Mouse (Mus musculus): ENCODE measurements around the gene Alb. TPM values are rescaled to one million over a fixed set of nuclear protein-coding genes. Genes with fewer than 3 reads are reported as not detected.

The Alb gene
- polyA plus RNA-seq, 2 experiments: 0.73 to 6.9 TPM

DNA sequence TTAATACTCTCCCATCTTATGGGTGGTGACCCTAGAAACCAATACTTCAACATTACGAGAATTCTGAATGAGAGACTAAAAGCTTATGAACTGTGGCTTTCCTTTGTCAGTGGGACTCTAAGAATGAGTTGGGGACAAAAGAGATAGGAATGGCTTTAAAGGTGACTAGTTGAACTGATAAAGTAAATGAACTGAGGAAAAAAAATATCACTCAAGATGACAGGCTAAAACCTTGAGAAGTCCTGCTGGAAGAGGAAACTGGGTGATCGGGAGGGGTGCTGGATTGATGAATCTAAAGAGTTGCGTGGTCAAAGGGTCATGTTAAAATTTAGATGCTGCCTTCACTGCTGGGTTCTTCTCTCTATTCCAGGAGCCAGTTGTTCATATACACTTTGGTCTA is 16.0 kb downstream of the Alb start:
- no peaks in the 10 kb centered on the region for H3K27me3 ChIP-seq (ENCODE audit: control insufficient read depth, insufficient read depth, low read length)
- no peak overlapping the region for H3K9ac ChIP-seq (ENCODE audit: low read depth, low read length, severe bottlenecking)
- WGBS: 88% methylated on average over 3 of the region's 3 CpGs
- H3K27ac ChIP-seq (replicated peaks; ENCODE audit: low read depth, low read length): no peak overlapping the region
- no peaks in the 10 kb centered on the region for H3K36me3 ChIP-seq (ENCODE audit: control insufficient read depth, insufficient read depth, low read length)
- no peak overlapping the region for H3K4me3 ChIP-seq (replicated peaks; ENCODE audit: low read length)
- no peak for TF ChIP-seq POLR2A (IDR thresholded peaks at IDR 0.05; ENCODE audit: borderline replicate concordance, extremely low read depth, insufficient read depth, insufficient read length)
- no peak overlapping the region for H3K4me2 ChIP-seq (replicated peaks; ENCODE audit: low read depth, low read length, severe bottlenecking)
- H3K4me1 ChIP-seq (ENCODE audit: control insufficient read depth, insufficient read depth, low read length): no peaks in the 10 kb centered on the region
- DNase-seq (ENCODE audit: low spot score) (no peak), ATAC-seq (ENCODE audit: low FRiP score, low read depth) (no peak)
- no peaks in the 10 kb centered on the region for H3K9me3 ChIP-seq (ENCODE audit: control insufficient read depth, low read length)

DNA sequence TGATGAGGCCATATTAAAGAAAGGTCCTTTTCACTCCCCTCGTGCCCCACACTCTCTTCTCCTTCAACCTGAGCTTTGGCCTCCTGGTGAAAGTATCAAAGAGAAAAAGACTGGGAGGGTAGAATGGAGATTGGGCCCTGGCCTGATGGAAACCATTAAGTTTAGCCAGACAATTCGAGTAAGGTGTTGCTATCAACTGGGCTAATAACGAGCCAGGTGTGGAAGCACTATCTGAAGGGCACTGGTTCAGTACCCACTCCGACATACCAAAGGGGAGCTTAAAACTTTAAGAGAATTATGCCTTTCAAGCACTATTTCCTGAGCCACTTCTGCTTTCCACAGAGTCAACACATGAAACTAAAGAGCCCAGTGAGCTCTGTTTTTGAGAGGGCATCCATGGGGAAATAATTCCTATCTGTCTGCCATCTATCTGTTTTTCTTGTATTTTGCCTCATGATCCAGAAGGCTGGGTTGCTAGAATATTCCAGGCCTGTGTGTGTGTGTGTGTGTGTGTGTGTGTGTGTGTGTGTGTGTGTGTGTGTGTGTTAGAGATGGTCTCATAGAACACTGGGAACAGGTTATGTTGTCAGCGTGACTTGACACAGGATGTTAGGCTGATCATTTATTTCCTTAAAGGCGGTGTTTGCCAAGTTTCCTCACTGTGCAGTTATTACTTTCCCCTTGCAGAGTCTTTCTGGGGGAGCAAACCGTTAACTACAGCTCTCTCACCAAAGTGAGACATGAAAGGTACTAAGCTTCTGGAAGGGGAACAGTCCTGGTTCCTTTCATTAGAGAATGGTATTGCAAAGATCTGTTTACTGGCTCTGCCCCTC is 16.8 kb downstream of the Alb start:
- DNase-seq (ENCODE audit: low spot score) (no peak), ATAC-seq (ENCODE audit: low FRiP score, low read depth) (no peak)
- H3K27me3 ChIP-seq (ENCODE audit: control insufficient read depth, insufficient read depth, low read length): no peaks in the 10 kb centered on the region
- no peaks in the 10 kb centered on the region for H3K36me3 ChIP-seq (ENCODE audit: control insufficient read depth, insufficient read depth, low read length)
- H3K9ac ChIP-seq (ENCODE audit: low read depth, low read length, severe bottlenecking): no peak overlapping the region
- H3K27ac ChIP-seq (replicated peaks; ENCODE audit: low read depth, low read length): no peak overlapping the region
- no peak overlapping the region for H3K4me2 ChIP-seq (replicated peaks; ENCODE audit: low read depth, low read length, severe bottlenecking)
- TF ChIP-seq POLR2A (IDR thresholded peaks at IDR 0.05; ENCODE audit: borderline replicate concordance, extremely low read depth, insufficient read depth, insufficient read length): no peak
- H3K9me3 ChIP-seq (ENCODE audit: control insufficient read depth, low read length): no peaks in the 10 kb centered on the region
- no peak overlapping the region for H3K4me3 ChIP-seq (replicated peaks; ENCODE audit: low read length)
- 45% methylated on average over 7 of the region's 7 CpGs for WGBS
- H3K4me1 ChIP-seq (ENCODE audit: control insufficient read depth, insufficient read depth, low read length): no peaks in the 10 kb centered on the region

DNA sequence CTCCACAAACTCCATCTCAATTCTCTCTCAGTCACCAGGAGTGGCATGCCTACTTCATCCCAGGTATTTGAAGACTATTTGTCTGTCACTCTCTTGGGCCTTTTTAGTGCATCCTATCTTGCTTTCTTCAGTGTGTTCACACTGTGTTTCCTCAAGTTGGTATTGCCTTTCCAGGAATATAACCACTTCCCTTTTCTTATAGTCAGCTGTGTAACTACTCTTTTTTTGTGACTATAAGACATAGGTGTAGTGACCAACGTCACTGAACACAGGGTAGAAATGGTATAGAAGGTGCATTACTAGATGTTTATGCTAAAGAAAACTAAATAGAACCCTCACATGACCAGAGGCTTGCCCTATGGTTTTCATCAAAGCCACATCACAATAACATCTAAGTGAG is 18.2 kb downstream of the Alb start:
- no peak overlapping the region for H3K4me2 ChIP-seq (replicated peaks; ENCODE audit: low read depth, low read length, severe bottlenecking)
- H3K27me3 ChIP-seq (ENCODE audit: control insufficient read depth, insufficient read depth, low read length): no peaks in the 10 kb centered on the region

DNA sequence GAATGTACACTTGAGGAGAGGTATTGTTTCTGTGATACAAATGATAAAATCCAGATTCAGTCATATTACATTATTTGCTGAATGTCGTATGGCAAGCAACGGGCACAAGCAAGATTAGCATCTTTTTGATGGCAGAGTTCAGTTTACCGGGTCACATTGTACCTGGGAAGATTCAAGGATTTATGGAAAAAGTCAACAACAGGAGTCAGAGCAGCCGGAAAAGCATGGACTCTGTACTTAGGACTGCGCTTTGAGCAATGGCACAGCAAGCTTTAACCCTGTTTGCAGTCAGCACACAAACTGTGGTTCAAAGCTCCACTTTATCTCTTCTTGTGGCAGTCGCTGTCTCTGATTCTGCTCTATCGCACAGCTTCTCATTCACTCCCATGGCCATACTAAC is 24.9 kb downstream of the Alb start:
- no peak overlapping the region for H3K9ac ChIP-seq (ENCODE audit: low read depth, low read length, severe bottlenecking)
- 90% methylated on average over 7 of the region's 7 CpGs for WGBS

More for the DNA sequence above, 18.2 kb downstream of the Alb start:
- no peak for ATAC-seq (ENCODE audit: low FRiP score, low read depth)
- Histone ChIP-seq H3K4me1 (ENCODE audit: control insufficient read depth, insufficient read depth, low read length) (no peaks in the 10 kb centered on the region), H3K9ac (ENCODE audit: low read depth, low read length, severe bottlenecking) (no peak overlapping the region), H3K9me3 (ENCODE audit: control insufficient read depth, low read length) (no peaks in the 10 kb centered on the region), H3K4me3 (replicated peaks; ENCODE audit: low read length) (no peak overlapping the region), H3K36me3 (ENCODE audit: control insufficient read depth, insufficient read depth, low read length) (no peaks in the 10 kb centered on the region), H3K27ac (replicated peaks; ENCODE audit: low read depth, low read length) (no peak overlapping the region)
- TF ChIP-seq POLR2A (IDR thresholded peaks at IDR 0.05; ENCODE audit: borderline replicate concordance, extremely low read depth, insufficient read depth, insufficient read length): no peak
- 89% methylated on average over 1 of the region's 1 CpGs for WGBS
- no peak for DNase-seq (ENCODE audit: low spot score)

DNA sequence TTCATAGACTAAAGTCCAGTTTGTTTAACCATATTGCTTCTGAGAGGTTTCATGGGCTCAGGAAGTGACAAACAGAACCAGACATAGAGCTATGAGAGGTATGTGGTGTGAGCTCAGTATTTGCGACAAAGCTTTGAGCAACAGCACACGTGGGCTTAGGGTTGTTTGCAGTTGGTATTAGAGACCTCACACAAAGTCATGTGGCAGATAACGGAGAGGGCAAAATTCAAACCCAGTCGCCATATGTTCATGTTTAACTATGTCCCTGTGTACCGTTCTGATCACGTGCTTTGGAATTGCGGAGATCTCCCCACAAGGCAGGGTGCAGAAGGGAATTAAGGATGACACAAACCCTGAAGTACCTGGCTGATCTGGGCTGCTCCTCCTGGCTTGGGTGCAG is 27.6 kb downstream of the Alb start:
- no peak overlapping the region for H3K9ac ChIP-seq (ENCODE audit: low read depth, low read length, severe bottlenecking)
- DNase-seq (ENCODE audit: low spot score) (no peak), ATAC-seq (ENCODE audit: low FRiP score, low read depth) (no peak)
- no peak overlapping the region for H3K4me2 ChIP-seq (replicated peaks; ENCODE audit: low read depth, low read length, severe bottlenecking)
- no peaks in the 10 kb centered on the region for H3K9me3 ChIP-seq (ENCODE audit: control insufficient read depth, low read length)
- 77% methylated on average over 7 of the region's 7 CpGs for WGBS
- no peak overlapping the region for H3K27ac ChIP-seq (replicated peaks; ENCODE audit: low read depth, low read length)
- TF ChIP-seq POLR2A (IDR thresholded peaks at IDR 0.05; ENCODE audit: borderline replicate concordance, extremely low read depth, insufficient read depth, insufficient read length): no peak
- H3K36me3 ChIP-seq (ENCODE audit: control insufficient read depth, insufficient read depth, low read length): no peaks in the 10 kb centered on the region
- no peaks in the 10 kb centered on the region for H3K27me3 ChIP-seq (ENCODE audit: control insufficient read depth, insufficient read depth, low read length)
- no peaks in the 10 kb centered on the region for H3K4me1 ChIP-seq (ENCODE audit: control insufficient read depth, insufficient read depth, low read length)
- no peak overlapping the region for H3K4me3 ChIP-seq (replicated peaks; ENCODE audit: low read length)

More for the DNA sequence above, 24.9 kb downstream of the Alb start:
- no peak for DNase-seq (ENCODE audit: low spot score)
- H3K27ac ChIP-seq (replicated peaks; ENCODE audit: low read depth, low read length): no peak overlapping the region
- H3K4me2 ChIP-seq (replicated peaks; ENCODE audit: low read depth, low read length, severe bottlenecking): no peak overlapping the region
- no peaks in the 10 kb centered on the region for H3K9me3 ChIP-seq (ENCODE audit: control insufficient read depth, low read length)
- no peak overlapping the region for H3K4me3 ChIP-seq (replicated peaks; ENCODE audit: low read length)
- H3K36me3 ChIP-seq (ENCODE audit: control insufficient read depth, insufficient read depth, low read length): no peaks in the 10 kb centered on the region
- no peaks in the 10 kb centered on the region for H3K4me1 ChIP-seq (ENCODE audit: control insufficient read depth, insufficient read depth, low read length)
- no peak for TF ChIP-seq POLR2A (IDR thresholded peaks at IDR 0.05; ENCODE audit: borderline replicate concordance, extremely low read depth, insufficient read depth, insufficient read length)
- no peaks in the 10 kb centered on the region for H3K27me3 ChIP-seq (ENCODE audit: control insufficient read depth, insufficient read depth, low read length)
- ATAC-seq (ENCODE audit: low FRiP score, low read depth): no peak

Data from limb, embryonic 14.5 days (tissue).